Mouse (Mus musculus) heart, embryonic 11.5 days (tissue): ENCODE measurements around the gene Aatk. TPM values are rescaled to one million over a fixed set of nuclear protein-coding genes. Genes with fewer than 3 reads are reported as not detected.
A peak's percentile ranks its signal among the peaks of the same experiment; 100 is the strongest.

Experiments used
- ATAC-seq: fragments of 200-750 bp; cut with Nextera tagmentation; replicated peaks from 2 replicates; pipeline ENCODE4 v1.8.0; 2017; ENCODE audit warnings: moderate library complexity; ENCODE audit not compliant: insufficient number of reproducible peaks, low FRiP score, low TSS enrichment
- H3K27ac ChIP-seq: fragments of 300-500 bp; sonication (generic); 2 replicates; pipeline ENCODE4 v1.5.1; 2014; ENCODE audit warnings: mild to moderate bottlenecking, low read depth, low read length
- H3K27me3 ChIP-seq: fragments of 300-500 bp; sonication (generic); 2 replicates; pipeline ENCODE4 v1.6.1; 2014; ENCODE audit warnings: mild to moderate bottlenecking, low read length, mixed read lengths; ENCODE audit not compliant: control insufficient read depth, insufficient read depth
- H3K36me3 ChIP-seq: fragments of 300-500 bp; sonication (generic); 2 replicates; pipeline ENCODE4 v1.6.1; 2014; ENCODE audit warnings: mild to moderate bottlenecking, low read length, moderate library complexity, mixed read lengths; ENCODE audit not compliant: control insufficient read depth, insufficient read depth
- H3K4me1 ChIP-seq: fragments of 300-500 bp; sonication (generic); 2 replicates; pipeline ENCODE4 v1.6.1; 2014; ENCODE audit warnings: low read length; ENCODE audit not compliant: control insufficient read depth, insufficient read depth
- H3K4me2 ChIP-seq: fragments of 300-500 bp; sonication (generic); 2 replicates; pipeline ENCODE4 v1.6.1; 2014; ENCODE audit warnings: mild to moderate bottlenecking, moderate library complexity
- H3K4me3 ChIP-seq: fragments of 300-500 bp; sonication (generic); 2 replicates; pipeline ENCODE4 v1.5.1; 2014; ENCODE audit warnings: low read depth, low read length
- H3K9ac ChIP-seq: fragments of 300-500 bp; sonication (generic); 2 replicates; pipeline ENCODE4 v1.6.1; 2014; ENCODE audit warnings: mild to moderate bottlenecking, low read depth, low read length, moderate library complexity
- H3K9me3 ChIP-seq: fragments of 300-500 bp; sonication (generic); replicated peaks from 2 replicates; pipeline ENCODE4 v1.6.1; 2016; ENCODE audit warnings: low read length; ENCODE audit not compliant: control insufficient read depth
- WGBS: fragments of 180-500 bp; shearing (Covaris S2); extraction: QIAGEN DNeasy Blood & Tissue Kit; methylation state at CpG from one replicate; pipeline ENCODE4 v1.1.7; 2014; ENCODE audit not compliant: insufficient replicate concordance; 5-methylcytosine and 5-hydroxymethylcytosine counted together
- polyA plus RNA-seq: library from polyadenylated mRNA; unstranded; fragments of >200 nt; fragmentation: Nextera tagmentation; extraction: Ambion mirVana; gene quantifications from 2 replicates; pipeline ENCODE4 v1.2.1, GENCODE M21; 2014

The Aatk gene
- polyA plus RNA-seq, 1 experiment from 2014 or later, result 0.24 TPM

DNA sequence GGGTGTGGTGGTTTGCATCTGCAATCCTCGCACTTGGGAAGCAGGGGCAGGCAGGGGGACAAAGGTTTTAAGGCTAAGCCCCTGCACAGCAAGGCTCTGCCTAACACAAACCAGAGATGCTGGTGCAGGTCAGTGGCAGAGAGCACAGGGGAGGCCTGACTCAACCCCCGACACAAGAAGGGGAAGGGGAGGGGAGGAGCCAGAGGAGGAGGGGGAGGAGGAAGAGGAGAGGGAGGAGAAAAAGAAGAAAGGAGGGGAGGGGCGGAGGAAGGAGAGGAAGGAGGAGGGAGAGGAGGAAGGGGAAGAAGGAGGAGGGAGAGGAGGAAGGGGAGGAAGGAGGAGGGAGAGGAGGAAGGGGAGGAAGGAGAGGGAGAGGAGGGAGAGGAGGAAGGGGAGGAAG, 12.7 kb downstream of the Aatk start:
- H3K9me3 ChIP-seq, result no peaks in the 10 kb centered on the region
- no peak overlapping the region for H3K4me2 ChIP-seq
- no peak overlapping the region for H3K9ac ChIP-seq
- ATAC-seq, result no peak
- no peak overlapping the region for H3K27ac ChIP-seq
- H3K36me3 ChIP-seq, result no peaks in the 10 kb centered on the region
- no peak overlapping the region for H3K4me3 ChIP-seq
- peaks cover 8% of the 10 kb centered on the region for H3K4me1 ChIP-seq
- no peaks in the 10 kb centered on the region for H3K27me3 ChIP-seq
- 32% methylated on average over 3 of the region's 3 CpGs for WGBS

DNA sequence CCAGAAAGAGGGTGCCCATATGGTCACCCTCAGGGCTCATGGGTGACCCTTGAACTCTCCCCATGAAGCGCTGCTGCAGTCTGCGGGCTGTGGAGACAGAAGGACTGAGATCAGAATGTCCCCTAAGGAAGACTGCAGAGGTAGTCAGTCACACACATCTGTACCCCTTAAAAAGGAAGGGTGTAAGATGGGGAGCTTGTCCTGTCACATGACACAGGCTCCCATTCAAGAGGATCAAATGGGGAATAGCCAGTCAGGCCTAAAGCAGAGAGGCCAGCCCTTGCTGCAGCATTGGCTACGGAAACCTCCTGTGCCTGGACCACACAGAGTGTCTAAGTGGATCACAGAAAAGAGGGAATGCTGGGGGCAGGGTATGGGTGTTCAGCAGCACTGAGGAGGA, 13.5 kb downstream of the Aatk start:
- 0 out of 2 replicates have a peak, but pooled peaks cover 5% of the 10 kb centered on the region for H3K4me1 ChIP-seq
- no peak overlapping the region for H3K4me3 ChIP-seq
- ATAC-seq, result no peak
- H3K9me3 ChIP-seq, result no peaks in the 10 kb centered on the region
- 70% methylated on average over 3 of the region's 3 CpGs for WGBS
- H3K4me2 ChIP-seq, result no peak overlapping the region
- H3K9ac ChIP-seq, result no peak overlapping the region
- no peaks in the 10 kb centered on the region for H3K36me3 ChIP-seq
- H3K27me3 ChIP-seq, result no peaks in the 10 kb centered on the region
- H3K27ac ChIP-seq, result no peak overlapping the region

GRCm38 (mm10) chr11:120032052-120032451, 14.9 kb downstream of the Aatk start:
- Histone ChIP-seq H3K27ac (no peak overlapping the region), H3K4me2 (no peak overlapping the region), H3K9me3 (no peaks in the 10 kb centered on the region), H3K4me3 (no peak overlapping the region), H3K27me3 (no peaks in the 10 kb centered on the region), H3K4me1 (0 out of 2 replicates have a peak, but pooled peaks cover 5% of the 10 kb centered on the region), H3K36me3 (no peaks in the 10 kb centered on the region), H3K9ac (no peak overlapping the region)
- no peak for ATAC-seq
- WGBS, result 54% methylated on average over 8 of the region's 8 CpGs

- Histone ChIP-seq H3K27me3 (no peaks in the 10 kb centered on the region), H3K4me1 (0 out of 2 replicates have a peak, but pooled peaks cover 5% of the 10 kb centered on the region), H3K4me3 (no peak overlapping the region), H3K4me2 (no peak overlapping the region), H3K9me3 (no peaks in the 10 kb centered on the region), H3K9ac (no peak overlapping the region), H3K36me3 (no peaks in the 10 kb centered on the region), H3K27ac (no peak overlapping the region)
- peak; percentile 48; the same call in 1 of the 2 replicates for ATAC-seq
- WGBS, result 39% methylated on average over 10 of the region's 10 CpGs
These were observed 16.6 kb downstream of the Aatk start for GRCm38 (mm10) chr11:120030145-120030901.

GRCm38 (mm10) chr11:120029431-120030144, 17.4 kb downstream of the Aatk start:
- H3K36me3 ChIP-seq, result no peaks in the 10 kb centered on the region
- no peaks in the 10 kb centered on the region for H3K9me3 ChIP-seq
- no peaks in the 10 kb centered on the region for H3K27me3 ChIP-seq
- no peak overlapping the region for H3K4me3 ChIP-seq
- peak; percentile 4; the same call in 1 of the 2 replicates for ATAC-seq
- H3K9ac ChIP-seq, result no peak overlapping the region
- H3K27ac ChIP-seq, result no peak overlapping the region
- 50% methylated on average over 9 of the region's 9 CpGs for WGBS
- H3K4me2 ChIP-seq, result no peak overlapping the region
- 0 out of 2 replicates have a peak, but pooled peaks cover 5% of the 10 kb centered on the region for H3K4me1 ChIP-seq

DNA sequence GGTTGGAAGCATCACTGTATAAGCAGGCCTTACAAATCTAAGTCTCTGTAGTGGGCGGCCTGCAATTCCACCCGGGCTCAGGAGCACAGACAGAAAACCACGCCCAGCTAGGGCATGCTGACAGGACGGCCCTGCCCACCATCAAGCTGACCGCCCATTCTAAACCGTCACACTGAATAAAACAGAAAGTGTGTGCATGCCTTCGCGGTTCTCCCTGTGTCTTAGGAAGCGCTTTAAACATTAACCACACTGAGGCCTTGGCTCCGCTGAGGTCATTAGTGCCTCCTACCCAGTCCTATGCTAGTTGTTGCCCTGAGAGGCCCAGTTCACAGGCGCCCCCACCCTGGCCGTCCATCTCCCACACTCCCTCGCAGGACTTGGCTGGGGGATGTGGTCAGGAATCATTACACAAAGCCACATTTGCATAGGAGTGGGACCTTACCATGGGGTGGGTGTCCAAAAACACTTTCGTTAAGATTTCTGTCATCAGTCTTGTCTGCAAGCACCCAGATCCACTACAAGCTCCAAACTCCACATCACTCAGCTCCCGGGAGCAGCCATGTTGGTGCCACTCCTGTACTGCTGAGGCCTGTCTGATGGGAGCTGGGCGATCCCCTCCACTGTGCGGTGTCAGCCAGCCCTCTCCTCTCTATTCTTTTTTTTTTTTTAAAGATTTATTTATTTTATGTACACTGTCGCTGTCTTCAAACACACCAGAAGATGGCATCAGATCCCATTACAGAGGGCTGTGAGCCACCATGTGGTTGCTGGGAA, 18.5 kb downstream of the Aatk start:
- Histone ChIP-seq H3K4me1 (0 out of 2 replicates have a peak, but pooled peaks cover 5% of the 10 kb centered on the region), H3K4me2 (no peak overlapping the region), H3K27ac (no peak overlapping the region), H3K4me3 (no peak overlapping the region), H3K9me3 (no peaks in the 10 kb centered on the region), H3K27me3 (0 out of 2 replicates have a peak, but pooled peaks cover 2% of the 10 kb centered on the region), H3K9ac (no peak overlapping the region), H3K36me3 (no peaks in the 10 kb centered on the region)
- no peak for ATAC-seq
- WGBS, result 72% methylated on average over 18 of the region's 18 CpGs

DNA sequence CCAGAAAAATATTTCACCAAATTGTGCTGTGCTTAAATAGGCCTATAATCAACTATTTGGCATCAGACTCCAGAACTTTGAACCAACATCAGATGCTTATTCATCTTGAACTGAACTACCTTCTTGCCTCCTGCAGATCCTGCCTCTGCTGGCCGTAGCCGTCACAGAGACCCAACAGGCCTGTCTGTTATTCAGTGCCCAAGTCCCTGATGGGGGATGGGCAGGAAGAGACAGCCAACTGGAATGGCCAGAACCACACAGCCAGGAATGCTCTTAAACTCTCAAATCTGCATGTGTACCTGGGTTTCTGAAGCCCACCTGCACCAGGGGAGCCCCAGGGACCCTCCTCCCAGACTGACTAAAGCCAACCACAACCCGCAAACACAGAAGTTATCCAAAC, 20.0 kb downstream of the Aatk start:
- Histone ChIP-seq H3K4me2 (no peak overlapping the region), H3K4me3 (no peak overlapping the region), H3K27ac (no peak overlapping the region), H3K27me3 (0 out of 2 replicates have a peak, but pooled peaks cover 2% of the 10 kb centered on the region), H3K9me3 (no peaks in the 10 kb centered on the region), H3K4me1 (0 out of 2 replicates have a peak, but pooled peaks cover 5% of the 10 kb centered on the region), H3K36me3 (no peaks in the 10 kb centered on the region), H3K9ac (no peak overlapping the region)
- ATAC-seq, result no peak
- 86% methylated on average over 3 of the region's 3 CpGs for WGBS

GRCm38 (mm10) chr11:120022841-120023240, 24.1 kb downstream of the Aatk start:
- H3K9ac ChIP-seq, result no peak overlapping the region
- H3K9me3 ChIP-seq, result no peaks in the 10 kb centered on the region
- H3K4me2 ChIP-seq, result no peak overlapping the region
- no peaks in the 10 kb centered on the region for H3K36me3 ChIP-seq
- peaks cover 11% of the 10 kb centered on the region for H3K4me1 ChIP-seq
- no peak overlapping the region for H3K27ac ChIP-seq
- peaks cover 2% of the 10 kb centered on the region; the same call in 1 of the 2 replicates for H3K27me3 ChIP-seq
- ATAC-seq, result no peak
- 81% methylated on average over 12 of the region's 12 CpGs for WGBS
- H3K4me3 ChIP-seq, result no peak overlapping the region
